ENCODE assay signal across 7 mouse cellular contexts in the genomic region with DNA sequence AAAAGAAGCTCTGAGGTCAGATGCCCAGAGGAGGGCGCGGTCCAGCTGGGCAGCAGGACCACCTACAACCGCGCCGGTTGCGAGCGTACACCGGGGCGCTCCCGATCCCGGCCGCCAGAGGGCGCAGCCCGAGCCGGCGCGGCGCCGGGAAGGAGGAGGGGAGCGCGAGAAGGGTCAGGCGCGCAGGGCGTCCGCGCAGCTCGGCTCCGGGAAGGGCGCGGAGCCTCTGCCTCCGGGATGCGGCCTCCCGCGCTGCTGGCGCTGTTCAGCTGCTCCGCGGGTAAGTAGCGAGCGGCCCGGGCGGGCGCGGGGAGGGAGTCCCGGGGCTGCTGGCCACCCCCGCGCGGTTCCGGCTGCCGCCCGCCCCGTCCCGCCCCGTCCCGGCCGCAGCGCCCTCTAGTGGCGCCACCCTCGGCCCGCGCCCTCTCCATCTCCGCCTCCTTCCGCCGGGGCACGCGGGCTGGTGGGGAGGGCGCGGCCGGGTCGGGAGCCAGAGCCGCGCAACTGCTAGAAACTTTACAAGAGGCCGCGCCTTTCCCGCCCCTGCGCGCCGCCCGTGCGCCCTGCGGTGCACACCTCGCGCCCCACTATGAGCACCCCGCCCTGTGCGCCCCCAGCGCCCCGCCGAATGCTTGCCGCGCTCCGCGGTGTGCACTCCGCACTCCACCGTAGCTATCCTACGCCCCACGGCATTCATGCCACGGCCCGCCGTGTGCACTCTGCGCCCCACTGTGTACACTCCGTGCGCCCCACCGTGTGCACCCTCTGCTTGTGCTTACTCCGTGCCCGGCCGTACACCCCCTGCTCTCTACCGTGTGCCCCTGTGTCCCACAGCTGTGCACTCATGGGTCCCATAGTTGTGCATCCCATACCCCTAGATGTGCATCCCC. TPM values are rescaled to one million over a fixed set of nuclear protein-coding genes. Genes with fewer than 3 reads are reported as not detected.
A peak's percentile ranks its signal among the peaks of the same experiment; 100 is the strongest.
DNase-seq lines count a peak whose midpoint lies in the region; ATAC-seq and TF ChIP-seq lines count a peak whose summit lies in the region.

A gene (plus strand): TSS at position 131 of the 890 bp plus-strand sequence.

- peaks cover 7% of the 10 kb centered on the region for H3K4me1 ChIP-seq in embryonic facial prominence, embryonic 12.5 days
- H3K4me1 ChIP-seq in limb, embryonic 11.5 days (ENCODE audit: control insufficient read depth, insufficient read depth, low read length) = peaks cover 12% of the 10 kb centered on the region; the same call in 1 of the 2 replicates
- H3K4me1 ChIP-seq in midbrain, embryonic 13.5 days (replicated peaks) = peaks cover 10% of the 10 kb centered on the region; the same call in 1 of the 2 replicates
- H3K4me1 ChIP-seq in small intestine, adult 2 months (ENCODE audit: control insufficient read depth, insufficient read depth, insufficient read length, low read length) = peaks cover 10% of the 10 kb centered on the region; the same call in 1 of the 2 replicates

- TF ChIP-seq CTCF in small intestine, adult 2 months (IDR thresholded peaks at IDR 0.05; ENCODE audit: extremely low read depth, insufficient read length, insufficient replicate concordance, low read depth, low read length) = peak; percentile 81

- H3K4me2 ChIP-seq in embryonic facial prominence, embryonic 12.5 days (replicated peaks) = peak within 1 kb of the TSS; percentile 96
- peak within 1 kb of the TSS; percentile 94 for H3K4me2 ChIP-seq in limb, embryonic 11.5 days (ENCODE audit: low read depth, severe bottlenecking)
- peak within 1 kb of the TSS; percentile 92 for H3K4me2 ChIP-seq in midbrain, embryonic 13.5 days (replicated peaks)

- H3K36me3 ChIP-seq in embryonic facial prominence, embryonic 12.5 days = no peaks in the 10 kb centered on the region
- H3K36me3 ChIP-seq in limb, embryonic 11.5 days (ENCODE audit: control insufficient read depth, insufficient read depth, low read length) = no peaks in the 10 kb centered on the region
- H3K36me3 ChIP-seq in midbrain, embryonic 13.5 days = no peaks in the 10 kb centered on the region
- no peaks in the 10 kb centered on the region for H3K36me3 ChIP-seq in small intestine, adult 2 months (ENCODE audit: control insufficient read depth, insufficient read depth, low read length)

- peak within 1 kb of the TSS; percentile 80 for H3K9ac ChIP-seq in embryonic facial prominence, embryonic 12.5 days
- H3K9ac ChIP-seq in limb, embryonic 11.5 days (ENCODE audit: low read length) = peak within 1 kb of the TSS; percentile 85
- peak within 1 kb of the TSS; percentile 82 for H3K9ac ChIP-seq in midbrain, embryonic 13.5 days (replicated peaks)

- H3K9me3 ChIP-seq in embryonic facial prominence, embryonic 12.5 days = no peaks in the 10 kb centered on the region
- H3K9me3 ChIP-seq in limb, embryonic 11.5 days (ENCODE audit: control insufficient read depth, low read length) = no peaks in the 10 kb centered on the region
- no peaks in the 10 kb centered on the region for H3K9me3 ChIP-seq in midbrain, embryonic 13.5 days

- no peak for TF ChIP-seq POLR2A in small intestine, adult 2 months (IDR thresholded peaks at IDR 0.05; ENCODE audit: low read depth, low read length)

- DNase-seq in adrenal gland, postnatal 25 days = peak; percentile 92
- DNase-seq in heart, adult 11 months = peak; percentile 98
- DNase-seq in kidney, adult 18-20 months = peak; percentile 90
- DNase-seq in limb, embryonic 11.5 days (ENCODE audit: low spot score) = peak; percentile 89

- peak within 1 kb of the TSS; percentile 77 for H3K4me3 ChIP-seq in embryonic facial prominence, embryonic 12.5 days
- H3K4me3 ChIP-seq in limb, embryonic 11.5 days (ENCODE audit: low read depth, low read length) = peak within 1 kb of the TSS; percentile 80
- H3K4me3 ChIP-seq in midbrain, embryonic 13.5 days (replicated peaks) = peak within 1 kb of the TSS; percentile 73
- peak within 1 kb of the TSS; percentile 69 for H3K4me3 ChIP-seq in small intestine, adult 2 months (ENCODE audit: low read depth, low read length)

- peak; percentile 92 for ATAC-seq in embryonic facial prominence, embryonic 12.5 days (ENCODE audit: insufficient number of reproducible peaks, insufficient read depth, low FRiP score, low TSS enrichment)
- peak; percentile 92 for ATAC-seq in limb, embryonic 11.5 days (ENCODE audit: insufficient number of reproducible peaks, low FRiP score, low TSS enrichment, low read depth)
- peak; percentile 96 for ATAC-seq in midbrain, embryonic 13.5 days

- H3K27me3 ChIP-seq in embryonic facial prominence, embryonic 12.5 days = no peaks in the 10 kb centered on the region
- no peaks in the 10 kb centered on the region for H3K27me3 ChIP-seq in limb, embryonic 11.5 days (ENCODE audit: control insufficient read depth, insufficient read depth, low read length)
- no peaks in the 10 kb centered on the region for H3K27me3 ChIP-seq in midbrain, embryonic 13.5 days
- H3K27me3 ChIP-seq in small intestine, adult 2 months (ENCODE audit: control insufficient read depth, insufficient read depth, low read length) = no peaks in the 10 kb centered on the region

- peak within 1 kb of the TSS; percentile 88 for H3K27ac ChIP-seq in embryonic facial prominence, embryonic 12.5 days
- H3K27ac ChIP-seq in limb, embryonic 11.5 days (replicated peaks; ENCODE audit: low read depth, low read length) = peak within 1 kb of the TSS; percentile 85; the same call in 1 of the 2 replicates
- H3K27ac ChIP-seq in midbrain, embryonic 13.5 days = peak within 1 kb of the TSS; percentile 77
- H3K27ac ChIP-seq in small intestine, adult 2 months (ENCODE audit: insufficient read depth, low read depth, low read length) = peak within 1 kb of the TSS; percentile 65

- WGBS in embryonic facial prominence, embryonic 12.5 days = 1% methylated on average over 82 of the region's 106 CpGs
- WGBS in limb, embryonic 11.5 days = under 1% methylated on average over 70 of the region's 106 CpGs
- under 1% methylated on average over 70 of the region's 106 CpGs for WGBS in midbrain, embryonic 13.5 days
- WGBS in small intestine, adult 2 months = under 1% methylated on average over 100 of the region's 106 CpGs

RNA-seq across cellular contexts. Expression of the gene that starts here (rescaled TPM):
- total RNA-seq in adrenal gland, postnatal 25 days (2021) = 25.3 and 25.7 TPM in 2 replicates
- 15.7 and 16.9 TPM in 2 replicates for polyA plus RNA-seq in embryonic facial prominence, embryonic 12.5 days (2016; fragmentation: Nextera tagmentation; extraction: Ambion mirVana)
- 22.4 and 23.0 TPM in 2 replicates for polyA plus RNA-seq in limb, embryonic 11.5 days (2014; fragmentation: Nextera tagmentation; extraction: Ambion mirVana)
- 13.6 and 13.9 TPM in 2 replicates for polyA plus RNA-seq in midbrain, embryonic 13.5 days (2015; fragmentation: Nextera tagmentation; extraction: Ambion mirVana)
- polyA plus RNA-seq in small intestine, adult 2 months (2012; rRNA removed) = 3.5 and 4.8 TPM in 2 replicates

Comparison
In these comparisons a context has a peak if more than half of its experiments do, and no peak if none do; other contexts are left out.
1. Peak in every context shown above with its lines: DNase-seq, ATAC-seq, H3K4me3 ChIP-seq and H3K27ac ChIP-seq.